Mouse (Mus musculus) CH12.LX (cell line): ENCODE data around the gene Polr1c. TPM values are rescaled to one million over a fixed set of nuclear protein-coding genes. Genes with fewer than 3 reads are reported as not detected.

Experiments used
- DNase-seq: peaks from one replicate; pipeline ENCODE4 v3.0.0-alpha.2; 2013; ENCODE audit errors: extremely low read depth
- H3K27ac ChIP-seq: 2 replicates; pipeline ENCODE4 v1.5.1; 2012; ENCODE audit warnings: low read depth, mild to moderate bottlenecking, control low read depth, moderate library complexity; ENCODE audit not compliant: insufficient read depth
- H3K27me3 ChIP-seq: replicated peaks from 2 replicates; pipeline ENCODE3; 2012; ENCODE audit warnings: inconsistent platforms
- H3K36me3 ChIP-seq, 2 experiments: replicated peaks in 1 of 2; 2 replicates each; pipeline versions ENCODE3 to v1.6.1; 2012; ENCODE audit warnings: inconsistent platforms in 1 of 2, low read length in 1 of 2, mild to moderate bottlenecking in 1 of 2, mixed read lengths in 1 of 2, moderate library complexity in 1 of 2; ENCODE audit not compliant: control insufficient read depth in 1 of 2, insufficient read depth in 1 of 2
- H3K4me1 ChIP-seq, 2 experiments: 2 replicates each; pipeline ENCODE4 v1.6.1; 2012; ENCODE audit warnings: inconsistent platforms in 1 of 2, moderate library complexity in 1 of 2; ENCODE audit not compliant: insufficient read depth in 2 of 2, control insufficient read depth in 1 of 2
- H3K4me2 ChIP-seq: 2 replicates; pipeline ENCODE4 v1.6.1; 2012; ENCODE audit warnings: low read depth, mild to moderate bottlenecking, control low read depth; ENCODE audit not compliant: poor library complexity, insufficient read depth, severe bottlenecking
- H3K4me3 ChIP-seq, 3 experiments: fragments of 150-350 bp in 1 of 3; sonication (generic) in 1 of 3; replicated peaks in 1 of 3; 2 replicates each; pipeline versions ENCODE3 to v1.5.1; 2011 to 2012; ENCODE audit warnings: low read depth in 2 of 3, low read length in 2 of 3, mild to moderate bottlenecking in 2 of 3, moderate library complexity in 2 of 3, control low read depth in 1 of 3, improper control_type of control experiment in 1 of 3, inconsistent platforms in 1 of 3, mixed read lengths in 1 of 3; ENCODE audit not compliant: poor library complexity in 1 of 3
- H3K79me2 ChIP-seq: replicated peaks from 2 replicates; pipeline ENCODE4 v1.6.1; 2012; ENCODE audit warnings: mild to moderate bottlenecking, moderate library complexity; ENCODE audit not compliant: control insufficient read depth, poor library complexity, insufficient read depth, severe bottlenecking; ENCODE audit errors: extremely low read depth
- H3K9ac ChIP-seq: 2 replicates; pipeline ENCODE4 v1.6.1; 2012; ENCODE audit warnings: low read depth, mild to moderate bottlenecking, control low read depth, moderate library complexity; ENCODE audit not compliant: insufficient read depth
- H3K9me3 ChIP-seq: replicated peaks from 2 replicates; pipeline ENCODE3; 2012; ENCODE audit warnings: low read length, inconsistent platforms, mixed read lengths
- CHD1 ChIP-seq: IDR thresholded peaks from 2 replicates; pipeline ENCODE4 v1.6.1; 2012; ENCODE audit warnings: low read depth, low read length, improper control_type of control experiment, inconsistent platforms
- CTCF ChIP-seq, 2 experiments: IDR thresholded peaks in 1 of 2; conservative IDR thresholded peaks in 1 of 2; 2 replicates each; pipeline ENCODE4 v1.5.1; 2011 to 2012; ENCODE audit warnings: low read depth in 2 of 2, low read length in 2 of 2, improper control_type of control experiment in 1 of 2, inconsistent platforms in 1 of 2, mild to moderate bottlenecking in 1 of 2, moderate library complexity in 1 of 2
- GABPA ChIP-seq: IDR thresholded peaks from 2 replicates; pipeline ENCODE4 v1.6.1; 2012; ENCODE audit warnings: low read depth, low read length, improper control_type of control experiment, inconsistent platforms; ENCODE audit not compliant: insufficient replicate concordance
- JUN ChIP-seq: IDR thresholded peaks from 2 replicates; pipeline ENCODE4 v1.6.1; 2011; ENCODE audit warnings: low read depth, mild to moderate bottlenecking, low read length, improper control_type of control experiment, moderate library complexity; ENCODE audit not compliant: insufficient read depth
- KAT2A ChIP-seq: IDR thresholded peaks from 2 replicates; pipeline ENCODE4 v1.6.1; 2012; ENCODE audit warnings: low read length, improper control_type of control experiment, inconsistent platforms; ENCODE audit not compliant: insufficient replicate concordance
- MAZ ChIP-seq: IDR thresholded peaks from 2 replicates; pipeline ENCODE4 v1.6.1; 2012; ENCODE audit warnings: low read depth, mild to moderate bottlenecking, inconsistent platforms, low read length, improper control_type of control experiment, moderate library complexity
- MEF2A ChIP-seq: IDR thresholded peaks from 2 replicates; pipeline ENCODE4 v1.6.1; 2014; ENCODE audit warnings: low read depth, mild to moderate bottlenecking, inconsistent platforms, low read length, improper control_type of control experiment, borderline replicate concordance
- MYC ChIP-seq: IDR thresholded peaks from 2 replicates; pipeline ENCODE4 v1.6.1; 2011; ENCODE audit warnings: low read depth, mild to moderate bottlenecking, improper control_type of control experiment, low read length
- NELFE ChIP-seq: IDR thresholded peaks from 2 replicates; pipeline ENCODE4 v1.6.1; 2011; ENCODE audit warnings: low read depth, low read length, improper control_type of control experiment
- POLR2AphosphoS2 ChIP-seq: IDR thresholded peaks from 2 replicates; pipeline ENCODE4 v1.6.1; 2011; ENCODE audit warnings: low read depth, low read length, improper control_type of control experiment
- RCOR1 ChIP-seq: conservative IDR thresholded peaks from 2 replicates; pipeline ENCODE4 v1.6.1; 2012; ENCODE audit warnings: low read depth, mild to moderate bottlenecking, inconsistent platforms, low read length, improper control_type of control experiment
- SIN3A ChIP-seq: IDR thresholded peaks from 2 replicates; pipeline ENCODE4 v1.6.1; 2012; ENCODE audit warnings: low read length, improper control_type of control experiment, inconsistent platforms
- SMC3 ChIP-seq: IDR thresholded peaks from 2 replicates; pipeline ENCODE4 v1.6.1; 2011; ENCODE audit warnings: low read depth, low read length, improper control_type of control experiment
- TBP ChIP-seq: conservative IDR thresholded peaks from 2 replicates; pipeline ENCODE4 v1.6.1; 2011; ENCODE audit warnings: low read depth, low read length, improper control_type of control experiment
- TCF12 ChIP-seq: IDR thresholded peaks from 2 replicates; pipeline ENCODE4 v1.6.1; 2014; ENCODE audit warnings: low read depth, mild to moderate bottlenecking, inconsistent platforms, low read length, improper control_type of control experiment
- UBTF ChIP-seq: IDR thresholded peaks from 2 replicates; pipeline ENCODE4 v1.6.1; 2012; ENCODE audit warnings: low read depth, mild to moderate bottlenecking, inconsistent platforms, low read length, improper control_type of control experiment, moderate library complexity
- USF2 ChIP-seq: conservative IDR thresholded peaks from 2 replicates; pipeline ENCODE4 v1.6.1; 2011; ENCODE audit warnings: low read depth, low read length, improper control_type of control experiment
- ZKSCAN1 ChIP-seq: IDR thresholded peaks from 2 replicates; pipeline ENCODE4 v1.6.1; 2012; ENCODE audit warnings: low read depth, inconsistent platforms, low read length, improper control_type of control experiment, borderline replicate concordance
- ZNF384 ChIP-seq: IDR thresholded peaks from 2 replicates; pipeline ENCODE4 v1.6.1; 2012; ENCODE audit warnings: low read depth, low read length, improper control_type of control experiment, inconsistent platforms
- dilution Hi-C: fragments of 300-500 bp; cut with MboI; formaldehyde crosslinking; loops from 2 replicates; pipeline ENCODE4 v1.14.3; 2020; ENCODE audit warnings: low sequenced_read_pairs; ENCODE audit not compliant: extremely low pct_unique_long_range_greater_than_20kb, extremely low pct_ligation_motif_present
- in situ Hi-C: fragments of 300-500 bp; cut with MboI; formaldehyde crosslinking; loops from 3 replicates; pipeline ENCODE4 v1.14.3; 2019; ENCODE audit warnings: low sequenced_read_pairs, low pct_ligation_motif_present, low pct_unique_long_range_greater_than_20kb, mixed read lengths
- polyA plus RNA-seq: library from polyadenylated mRNA; unstranded; fragments of >175 nt; gene quantifications from 2 replicates; pipeline ENCODE4 v1.2.1, GENCODE M21; 2012; ENCODE audit warnings: low read depth; ENCODE audit not compliant: insufficient read length
- total RNA-seq, 2 experiments: library from RNA; depleted of rRNA; stranded (reverse); fragments of 300-350 nt in 1 of 2; fragments of >200 nt in 1 of 2; gene quantifications; 2 replicates each; pipeline ENCODE4 v1.2.3; 2012 to 2014

Polr1c gene
- total and polyA plus RNA-seq, 3 experiments: 356 to 433 (median 367) TPM

DNA sequence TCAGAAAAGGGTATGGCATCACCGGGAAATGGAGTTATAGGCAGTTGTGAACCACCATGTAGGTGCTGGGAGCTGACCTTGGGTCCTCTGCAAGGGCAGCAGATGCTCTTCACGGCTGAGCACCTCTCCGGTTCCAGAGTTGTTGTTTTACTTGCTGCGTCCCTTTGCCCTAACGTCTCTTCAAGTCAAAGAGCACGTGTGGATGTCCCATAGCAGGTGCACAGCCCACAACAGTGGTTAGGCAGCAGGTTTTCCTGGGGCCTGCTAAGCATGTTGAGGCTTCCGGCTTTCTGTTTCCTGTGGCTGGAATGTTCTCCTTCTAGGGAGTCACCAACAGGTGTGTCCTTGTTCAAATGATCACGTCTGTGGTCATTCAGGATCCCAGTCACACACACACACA, 36.1 kb upstream of the Polr1c start:
- H3K4me1 ChIP-seq: peaks cover 7 to 16% of the 10 kb centered on the region in 2 experiments
- no peak for DNase-seq
- in situ Hi-C loops: no loop called here

GRCm38 (mm10) chr17:46283140-46283539, 35.3 kb upstream of the Polr1c start:
- DNase-seq: no peak

More for the DNA sequence above, 36.1 kb upstream of the Polr1c start:
- peaks cover 22% of the 10 kb centered on the region for H3K79me2 ChIP-seq
- dilution Hi-C loops: no loop called here
- no peak overlapping the region for H3K27ac ChIP-seq
- no peak for TF ChIP-seq CTCF (conservative IDR thresholded peaks at IDR 0.05 in 1 of 2, IDR thresholded peaks at IDR 0.05 in 1 of 2; ENCODE audit: low read depth in 2 of 2, low read length in 2 of 2)
- no peak for TF ChIP-seq SIN3A
- no peak for TF ChIP-seq ZNF384
- TF ChIP-seq MYC: no peak
- no peak for TF ChIP-seq TCF12
- TF ChIP-seq USF2: no peak
- TF ChIP-seq ZKSCAN1: no peak
- no peak for TF ChIP-seq POLR2AphosphoS2
- TF ChIP-seq JUN: no peak
- TF ChIP-seq RCOR1: no peak
- TF ChIP-seq GABPA: no peak
- TF ChIP-seq TBP: no peak
- no peak for TF ChIP-seq MEF2A
- TF ChIP-seq CHD1: no peak
- TF ChIP-seq KAT2A: no peak
- TF ChIP-seq MAZ: no peak
- TF ChIP-seq SMC3: no peak
- no peak for TF ChIP-seq NELFE
- no peak overlapping the region for H3K4me3 ChIP-seq
- no peak overlapping the region for H3K9ac ChIP-seq
- H3K9me3 ChIP-seq: no peaks in the 10 kb centered on the region
- H3K4me2 ChIP-seq: no peak overlapping the region
- H3K36me3 ChIP-seq: peaks cover 9 to 22% of the 10 kb centered on the region in 2 experiments
- H3K27me3 ChIP-seq: no peaks in the 10 kb centered on the region

More at GRCm38 (mm10) chr17:46283140-46283539, 35.3 kb upstream of the Polr1c start:
- H3K27ac ChIP-seq: no peak overlapping the region
- H3K4me2 ChIP-seq: peak overlapping the region; percentile 86
- H3K4me3 ChIP-seq: peak overlapping the region in 2 of 3 experiments; percentile 21 to 68
- no peaks in the 10 kb centered on the region for H3K9me3 ChIP-seq
- H3K9ac ChIP-seq: no peak overlapping the region
- no peak for TF ChIP-seq UBTF
- no peak for TF ChIP-seq ZNF384
- TF ChIP-seq SMC3: no peak
- TF ChIP-seq, all 38 proteins: peak for 0
- H3K36me3 ChIP-seq: peaks cover 15 to 30% of the 10 kb centered on the region in 2 experiments
- peaks cover 22% of the 10 kb centered on the region for H3K79me2 ChIP-seq
- no peaks in the 10 kb centered on the region for H3K27me3 ChIP-seq
- H3K4me1 ChIP-seq: peaks cover 3 to 16% of the 10 kb centered on the region in 2 experiments; a peak in 3 of 4 replicates
- dilution Hi-C loops (no loop called here), in situ Hi-C loops (no loop called here)
